Mouse (Mus musculus): ENCODE data around the gene Emp2. TPM values are rescaled to one million over a fixed set of nuclear protein-coding genes. Genes with fewer than 3 reads are reported as not detected.

The Emp2 gene
- total RNA-seq, 2 experiments from 2014 or later = 14.4 to 16.4 TPM

- TF ChIP-seq CTCF (conservative IDR thresholded peaks at IDR 0.05) = peak; percentile 58
- DNase-seq (ENCODE audit: low spot score in 2 of 2) = no peak
- no peak overlapping the region for H3K27ac ChIP-seq
- no peak overlapping the region for H3K4me3 ChIP-seq
These were observed 39.3 kb downstream of the Emp2 start for GRCm38 (mm10) chr16:10274465-10274864.

- Histone ChIP-seq H3K4me3 (no peak overlapping the region), H3K27ac (no peak overlapping the region)
- peak; percentile 87 for TF ChIP-seq CTCF (conservative IDR thresholded peaks at IDR 0.05)
- DNase-seq (ENCODE audit: low spot score in 2 of 2) = peak; percentile 39 to 53
These were observed 41.5 kb downstream of the Emp2 start for GRCm38 (mm10) chr16:10272256-10272655.

- no peak for DNase-seq (ENCODE audit: low spot score in 2 of 2)
- no peak for TF ChIP-seq CTCF (conservative IDR thresholded peaks at IDR 0.05)
- H3K4me3 ChIP-seq = no peak overlapping the region
- H3K27ac ChIP-seq = no peak overlapping the region
These were observed 59.8 kb downstream of the Emp2 start for GRCm38 (mm10) chr16:10253993-10254392.

- Histone ChIP-seq H3K4me3 (no peak overlapping the region), H3K27ac (no peak overlapping the region)
- no peak for TF ChIP-seq CTCF (conservative IDR thresholded peaks at IDR 0.05)
- DNase-seq (ENCODE audit: low spot score in 2 of 2) = no peak
These were observed 77.2 kb downstream of the Emp2 start for GRCm38 (mm10) chr16:10236601-10237000.

Small RNA genes lying within 50 kb of the gene (microRNA-seq; reads per million reads assigned to microRNA genes)
- 0 reads per million in 2 experiments for gene Gm22932

Other genes with a start within 250 kb of the Emp2 start
- gene Rpl39l, start 143.7 kb downstream of the Emp2 start, total RNA-seq (2021) = not detected
- not detected for gene Atf7ip2, start 121.3 kb downstream of the Emp2 start, total RNA-seq (2021)
- gene Tekt5, start 81.5 kb upstream of the Emp2 start, total RNA-seq (2021) = 1 to 10 TPM; 6.1 to 7.4 TPM
- gene Nubp1, start 98.0 kb upstream of the Emp2 start, total RNA-seq (2021) = 10 to 100 TPM; 15.5 to 17.8 TPM
- 10 to 100 TPM; 26.2 to 27.2 TPM for gene Tvp23a, start 133.4 kb upstream of the Emp2 start, total RNA-seq (2021)
- gene Ciita, start 166.1 kb upstream of the Emp2 start, total RNA-seq (2021) = under 1 TPM in 1 of 2 experiments, not detected in 1; 0.27 TPM
- 10 to 100 TPM; 61.8 to 63.1 TPM for gene Dexi, start 229.1 kb upstream of the Emp2 start, total RNA-seq (2021)
- 100 to 1,000 TPM in 1 of 2 experiments, 10 to 100 TPM in 1; 98.8 to 105 TPM for gene Clec16a, start 231.4 kb upstream of the Emp2 start, total RNA-seq (2021)

All from layer of hippocampus, adult 2 months (tissue).